Mouse (Mus musculus) embryonic facial prominence, embryonic 11.5 days (tissue): ENCODE measurements around the gene Foxe3. TPM values are rescaled to one million over a fixed set of nuclear protein-coding genes. Genes with fewer than 3 reads are reported as not detected.
"Not testable (repeated sequence)": the region's sequence is repeated elsewhere in the genome, so short reads cannot be mapped to it uniquely, and the experiment has no call there.

Experiments used
- ATAC-seq: fragments of 200-750 bp; cut with Nextera tagmentation; replicated peaks from 2 replicates; pipeline ENCODE4 v1.8.0; 2017; ENCODE audit warnings: low read depth; ENCODE audit not compliant: insufficient number of reproducible peaks, low FRiP score, low TSS enrichment
- DNase-seq: peaks from one replicate; pipeline ENCODE4 v3.0.0-alpha.2; 2015; ENCODE audit warnings: low spot score
- H3K27ac ChIP-seq: fragments of 300-500 bp; sonication (generic); replicated peaks from 2 replicates; pipeline ENCODE4 v1.5.1; 2014; ENCODE audit warnings: mild to moderate bottlenecking, low read depth, low read length, control low read depth
- H3K27me3 ChIP-seq: fragments of 300-500 bp; sonication (generic); 2 replicates; pipeline ENCODE4 v1.6.1; 2014; ENCODE audit warnings: mild to moderate bottlenecking, low read length, moderate library complexity, mixed read lengths; ENCODE audit not compliant: control insufficient read depth, insufficient read depth
- H3K36me3 ChIP-seq: fragments of 300-500 bp; sonication (generic); replicated peaks from 2 replicates; pipeline ENCODE4 v1.6.1; 2014; ENCODE audit warnings: low read depth, mild to moderate bottlenecking, low read length, moderate library complexity, mixed read lengths; ENCODE audit not compliant: control insufficient read depth, insufficient read depth
- H3K4me1 ChIP-seq: fragments of 300-500 bp; sonication (generic); 2 replicates; pipeline ENCODE4 v1.6.1; 2014; ENCODE audit warnings: low read length, mixed read lengths; ENCODE audit not compliant: control insufficient read depth, insufficient read depth
- H3K4me2 ChIP-seq: fragments of 300-500 bp; sonication (generic); 2 replicates; pipeline ENCODE4 v1.6.1; 2014; ENCODE audit warnings: low read depth, mild to moderate bottlenecking, control low read depth, low read length, moderate library complexity
- H3K4me3 ChIP-seq: fragments of 300-500 bp; sonication (generic); 2 replicates; pipeline ENCODE4 v1.5.1; 2014; ENCODE audit warnings: low read depth, low read length, control low read depth
- H3K9ac ChIP-seq: fragments of 300-500 bp; sonication (generic); replicated peaks from 2 replicates; pipeline ENCODE4 v1.6.1; 2014; ENCODE audit warnings: mild to moderate bottlenecking, control low read depth, low read length
- H3K9me3 ChIP-seq: fragments of 300-500 bp; sonication (generic); replicated peaks from 2 replicates; pipeline ENCODE4 v1.6.1; 2016; ENCODE audit warnings: mild to moderate bottlenecking, low read length, inconsistent platforms, mixed read lengths; ENCODE audit not compliant: control insufficient read depth
- WGBS: fragments of 180-500 bp; shearing (Covaris S2); extraction: QIAGEN DNeasy Blood & Tissue Kit; methylation state at CpG from one replicate; pipeline ENCODE4 v1.1.7; 2014; 5-methylcytosine and 5-hydroxymethylcytosine counted together
- polyA plus RNA-seq: library from polyadenylated mRNA; unstranded; fragments of >200 nt; fragmentation: Nextera tagmentation; extraction: Ambion mirVana; gene quantifications from 2 replicates; pipeline ENCODE4 v1.2.1, GENCODE M21; 2014

Foxe3 gene
- polyA plus RNA-seq = 1.1 and 3.1 TPM in 2 replicates

DNA sequence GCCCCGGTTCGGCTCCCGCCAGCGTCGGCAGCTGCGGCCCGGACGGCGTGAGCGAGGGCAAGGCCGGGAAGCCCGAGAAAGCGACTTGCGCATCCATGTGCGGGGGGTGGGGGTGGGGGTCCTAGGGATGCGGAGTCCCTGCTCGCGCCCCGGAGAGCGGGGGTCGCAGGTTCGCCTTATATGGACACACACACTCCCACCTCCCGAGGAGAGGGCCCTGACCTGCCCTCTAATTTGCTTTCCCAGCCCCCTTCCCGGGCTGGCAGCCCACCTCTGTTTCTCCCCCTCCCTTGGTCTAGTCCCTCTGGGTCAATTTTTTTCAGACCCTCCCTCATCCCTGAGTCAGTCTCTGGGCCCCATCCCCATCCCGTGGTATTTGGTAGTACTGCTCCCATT is at the start of gene Foxe3:
TSS of gene Foxe3 (minus strand) at position 97 of the 396 bp plus-strand sequence.
- WGBS = under 1% methylated on average over 25 of the region's 25 CpGs
- no peak within 1 kb of the TSS for H3K27ac ChIP-seq
- H3K27me3 ChIP-seq = peaks cover 59% of the 10 kb centered on the region
- no peaks in the 10 kb centered on the region; the same call in none of the 2 replicates for H3K4me1 ChIP-seq
- H3K9me3 ChIP-seq = no peaks in the 10 kb centered on the region
- peak within 1 kb of the TSS; percentile 13; the same call in 1 of the 2 replicates for H3K9ac ChIP-seq
- H3K4me3 ChIP-seq = peak within 1 kb of the TSS; percentile 41
- DNase-seq = no peak
- ATAC-seq = 0 out of 2 replicates have a peak, but pooled peaks have one; percentile 39
- H3K36me3 ChIP-seq = no peaks in the 10 kb centered on the region
- H3K4me2 ChIP-seq = peak within 1 kb of the TSS; percentile 82

DNA sequence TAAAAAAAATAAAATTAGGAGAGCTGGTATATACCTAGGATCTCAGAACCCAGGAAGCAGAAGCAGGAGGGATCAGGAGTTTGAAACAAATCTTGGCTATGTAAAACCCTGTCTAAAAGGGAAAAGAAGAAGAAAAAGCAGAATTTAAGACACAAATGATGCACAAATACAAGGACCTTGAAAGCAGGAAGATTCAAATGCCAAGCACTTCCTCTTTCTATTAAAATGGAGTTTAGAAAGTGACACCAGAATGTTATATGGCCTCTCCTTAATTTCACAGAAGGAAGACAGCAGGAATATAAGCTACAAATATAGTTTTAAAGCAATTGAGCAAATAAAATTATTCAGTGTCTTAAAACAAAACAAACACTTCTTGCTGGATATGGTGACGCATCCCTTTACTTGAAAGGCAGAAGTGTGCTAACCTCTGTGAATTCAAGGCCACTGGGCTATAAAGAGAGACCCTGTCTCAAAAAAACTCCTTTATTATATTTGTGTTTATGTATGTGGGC is 47.5 kb upstream of the Foxe3 start:
- Histone ChIP-seq H3K4me3 (no peak overlapping the region), H3K4me1 (no peaks in the 10 kb centered on the region), H3K27me3 (no peaks in the 10 kb centered on the region), H3K27ac (no peak overlapping the region), H3K9ac (no peak overlapping the region), H3K36me3 (no peaks in the 10 kb centered on the region), H3K9me3 (no peaks in the 10 kb centered on the region), H3K4me2 (no peak overlapping the region)
- WGBS = 88% methylated on average over 1 of the region's 1 CpGs
- ATAC-seq (no peak), DNase-seq (no peak)

DNA sequence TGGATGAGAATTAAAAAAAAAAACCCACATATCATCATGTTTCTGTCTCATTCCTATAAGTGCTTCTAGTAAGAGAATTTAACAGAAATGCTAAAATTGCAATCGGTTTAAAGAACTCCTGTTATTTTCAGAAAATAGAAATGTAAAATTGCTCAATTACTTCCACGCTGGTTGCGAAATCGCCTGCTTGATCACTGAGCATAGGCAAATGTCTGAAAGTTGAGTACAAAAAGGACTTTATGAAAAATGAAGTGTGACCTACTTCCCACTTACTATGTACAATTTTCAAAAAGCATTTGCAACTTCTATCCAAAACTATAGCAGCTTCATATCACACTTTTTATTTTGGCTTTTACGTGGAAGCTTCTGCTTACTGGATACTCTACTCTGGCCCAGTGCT is 44.9 kb upstream of the Foxe3 start:
- 95% methylated on average over 5 of the region's 5 CpGs for WGBS
- Histone ChIP-seq H3K4me2 (no peak overlapping the region), H3K9ac (no peak overlapping the region), H3K27me3 (no peaks in the 10 kb centered on the region), H3K9me3 (no peaks in the 10 kb centered on the region), H3K4me3 (no peak overlapping the region), H3K4me1 (no peaks in the 10 kb centered on the region), H3K27ac (no peak overlapping the region), H3K36me3 (peaks cover 4% of the 10 kb centered on the region; the same call in 1 of the 2 replicates)
- ATAC-seq (no peak), DNase-seq (no peak)

DNA sequence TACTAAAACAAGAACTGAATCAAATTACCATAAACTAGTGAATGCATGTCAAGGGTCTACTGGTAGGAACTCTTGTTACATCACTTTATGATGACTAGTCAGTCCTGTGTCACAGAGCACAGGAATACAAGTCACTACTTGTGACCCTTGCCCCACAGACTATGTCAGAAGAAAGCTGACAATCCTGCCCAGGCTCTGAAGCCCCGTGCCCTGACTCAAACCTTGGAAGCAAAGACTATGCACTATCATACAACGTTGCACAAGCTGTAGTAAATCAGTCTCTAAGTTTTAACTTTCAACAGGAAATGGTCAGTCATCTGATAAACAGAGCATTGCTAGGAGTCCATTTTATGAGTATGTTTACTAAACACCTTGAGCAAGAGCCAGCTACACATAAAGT is 35.1 kb upstream of the Foxe3 start:
- H3K27me3 ChIP-seq, DNase-seq, H3K4me3 ChIP-seq, H3K9me3 ChIP-seq, H3K4me2 ChIP-seq, ATAC-seq, H3K27ac ChIP-seq, H3K4me1 ChIP-seq, H3K9ac ChIP-seq, H3K36me3 ChIP-seq: not testable (repeated sequence)
- 83% methylated on average over 2 of the region's 2 CpGs for WGBS

DNA sequence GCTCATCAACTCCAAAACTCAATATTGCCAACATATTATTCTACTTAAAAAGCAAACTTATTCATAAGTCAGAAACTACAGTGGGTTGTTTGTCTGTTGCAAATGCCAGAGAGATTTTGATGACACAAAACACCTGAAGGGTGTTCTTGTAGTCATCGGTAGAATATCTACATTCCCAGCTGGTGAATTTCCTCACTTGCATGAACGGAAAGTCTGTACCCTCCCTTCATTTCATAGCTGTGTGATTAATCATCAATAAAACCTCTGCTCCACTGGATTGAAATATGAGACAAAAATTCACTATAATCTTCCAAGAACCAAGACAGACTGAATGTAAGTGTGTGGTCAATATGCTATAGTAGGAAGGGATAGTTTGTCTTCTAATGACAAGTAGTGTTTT is 33.7 kb upstream of the Foxe3 start:
- Histone ChIP-seq H3K9me3 (no peaks in the 10 kb centered on the region), H3K36me3 (no peaks in the 10 kb centered on the region; the same call in 1 of the 2 replicates), H3K9ac (no peak overlapping the region), H3K27ac (no peak overlapping the region), H3K27me3 (no peaks in the 10 kb centered on the region), H3K4me3 (no peak overlapping the region), H3K4me1 (no peaks in the 10 kb centered on the region), H3K4me2 (no peak overlapping the region)
- 96% methylated on average over 2 of the region's 2 CpGs for WGBS
- DNase-seq (no peak), ATAC-seq (no peak)

DNA sequence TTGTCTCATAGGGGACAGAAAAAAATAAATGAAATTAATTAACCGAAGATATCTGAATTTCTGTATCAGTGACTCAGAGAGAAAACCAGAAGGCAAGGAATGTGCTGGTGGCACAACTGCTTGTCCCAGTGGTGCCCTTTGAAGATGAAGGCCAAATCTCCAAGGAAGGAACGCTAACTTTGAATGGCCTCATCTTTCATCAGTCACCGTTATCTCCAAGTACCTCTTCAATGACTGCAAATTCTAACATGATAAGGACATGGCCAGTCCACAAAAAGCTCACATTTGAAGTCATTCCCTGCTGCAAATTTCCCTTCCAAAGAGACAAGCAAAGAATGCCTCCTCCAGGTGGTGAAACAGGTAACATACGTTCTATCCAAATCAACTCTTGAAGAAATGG is 33.0 kb upstream of the Foxe3 start:
- no peaks in the 10 kb centered on the region; the same call in 1 of the 2 replicates for H3K36me3 ChIP-seq
- 93% methylated on average over 4 of the region's 4 CpGs for WGBS
- no peak for ATAC-seq
- no peaks in the 10 kb centered on the region for H3K4me1 ChIP-seq
- H3K9ac ChIP-seq = no peak overlapping the region
- H3K4me3 ChIP-seq = no peak overlapping the region
- H3K27ac ChIP-seq = no peak overlapping the region
- H3K9me3 ChIP-seq = no peaks in the 10 kb centered on the region
- no peak overlapping the region for H3K4me2 ChIP-seq
- DNase-seq = no peak
- no peaks in the 10 kb centered on the region for H3K27me3 ChIP-seq

DNA sequence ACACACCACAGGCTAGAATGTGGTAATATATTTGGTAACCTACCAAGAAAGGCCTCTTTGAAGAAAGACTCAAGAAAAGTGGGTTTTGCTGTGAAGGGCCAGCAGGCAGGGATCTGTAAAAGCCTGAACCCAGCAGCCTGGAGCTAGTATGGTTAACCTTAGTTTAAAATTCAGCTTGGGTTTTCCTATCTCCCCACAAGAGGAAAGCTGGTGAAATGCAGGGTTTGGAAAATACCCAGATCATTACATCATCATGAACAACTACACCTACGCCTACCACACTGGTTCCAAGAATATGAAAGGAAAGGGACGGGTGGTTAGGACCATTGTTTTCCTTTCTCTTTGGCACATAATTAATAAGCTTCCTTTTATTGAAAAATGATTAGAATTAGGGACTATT is 32.4 kb upstream of the Foxe3 start:
- Histone ChIP-seq H3K4me2 (no peak overlapping the region), H3K9me3 (no peaks in the 10 kb centered on the region), H3K27me3 (no peaks in the 10 kb centered on the region), H3K27ac (no peak overlapping the region), H3K4me1 (no peaks in the 10 kb centered on the region), H3K9ac (no peak overlapping the region), H3K4me3 (no peak overlapping the region), H3K36me3 (no peaks in the 10 kb centered on the region; the same call in 1 of the 2 replicates)
- ATAC-seq (no peak), DNase-seq (no peak)
- WGBS = 90% methylated on average over 2 of the region's 2 CpGs

DNA sequence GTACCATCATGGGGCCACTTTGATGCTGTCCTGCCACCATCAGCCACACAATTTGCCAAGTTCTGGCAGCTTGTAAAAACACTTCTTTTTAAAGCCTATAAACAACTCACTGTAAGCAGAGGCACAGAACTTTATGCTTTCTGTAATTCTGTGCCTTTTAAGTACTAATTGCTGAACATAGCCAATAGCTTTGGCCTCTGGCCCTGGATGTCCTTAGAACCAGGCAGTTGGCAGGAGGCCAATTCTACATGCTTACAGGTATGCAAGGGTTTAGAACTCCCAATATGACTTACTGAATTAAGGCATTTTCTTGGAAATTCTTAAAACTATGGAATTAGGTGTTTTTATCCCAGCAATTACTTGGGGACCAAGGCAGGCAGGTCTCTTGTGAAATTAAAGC is 31.6 kb upstream of the Foxe3 start:
- H3K9ac ChIP-seq = no peak overlapping the region
- no peaks in the 10 kb centered on the region for H3K27me3 ChIP-seq
- DNase-seq (no peak), ATAC-seq (no peak)
- H3K36me3 ChIP-seq = no peaks in the 10 kb centered on the region; the same call in 1 of the 2 replicates
- H3K4me2 ChIP-seq = no peak overlapping the region
- no peaks in the 10 kb centered on the region for H3K9me3 ChIP-seq
- H3K4me3 ChIP-seq = no peak overlapping the region
- no peak overlapping the region for H3K27ac ChIP-seq
- H3K4me1 ChIP-seq = no peaks in the 10 kb centered on the region
